Mouse (Mus musculus): ENCODE data around the gene Slc37a1.

DNA sequence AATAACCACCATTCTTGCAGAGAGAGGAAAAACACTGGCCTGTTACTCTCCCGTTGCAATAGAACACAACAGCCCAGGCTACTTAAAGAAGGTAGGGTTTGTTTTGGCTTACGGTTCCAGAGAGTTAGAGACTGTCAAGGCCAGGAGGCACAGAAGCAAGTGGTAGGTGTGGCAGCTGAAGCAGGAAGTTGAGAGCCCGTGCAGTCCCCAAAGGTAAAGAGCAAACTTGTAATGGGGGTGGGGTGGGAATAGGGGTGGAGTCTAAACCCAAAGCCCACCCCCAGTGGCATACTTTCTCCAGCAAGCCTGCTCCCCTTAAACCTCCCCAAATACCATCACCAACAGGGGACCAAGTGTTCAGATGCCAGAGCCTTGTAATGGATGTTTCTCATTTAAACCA, 14.1 kb downstream of the Slc37a1 start:
- no peak for TF ChIP-seq POLR2A (IDR thresholded peaks at IDR 0.05; ENCODE audit: insufficient read depth, low read depth, low read length)
- no peak for TF ChIP-seq CTCF (IDR thresholded peaks at IDR 0.05; ENCODE audit: insufficient read depth, low read depth, low read length)
